16 mouse cellular contexts compared by ENCODE assay signal in the genomic region with DNA sequence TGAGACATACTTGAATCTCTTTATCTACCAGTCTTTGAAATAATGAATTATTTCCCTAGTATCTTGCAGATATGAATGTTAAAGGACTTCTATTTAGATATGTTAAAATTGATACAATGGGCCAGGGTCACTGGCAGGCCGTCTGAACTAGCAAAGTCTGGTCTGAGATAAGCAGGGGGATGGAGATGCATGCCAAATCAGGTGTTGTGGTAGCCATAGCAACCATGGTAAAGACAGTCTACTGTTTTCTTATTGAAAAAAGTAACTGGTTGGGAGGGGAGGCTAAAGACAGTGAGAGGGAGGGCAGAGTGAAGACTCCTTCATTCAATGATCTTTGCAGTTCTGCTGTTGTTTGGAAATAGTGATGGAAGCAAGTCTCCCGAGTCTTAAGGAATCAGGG. TPM values are rescaled to one million over a fixed set of nuclear protein-coding genes. Genes with fewer than 3 reads are reported as not detected.
"Had no signal": no experiment of that assay in that cellular context is flagged by ENCODE, and none has a peak within 500 bp of the region (broad histone marks: within the 10 kb centered on the region; RNA-seq: fewer than 3 reads in every experiment).

No protein-coding gene starts in this region.

- H3K4me1 ChIP-seq: limb, embryonic 13.5 days had no signal

- H3K27me3 ChIP-seq: kidney, embryonic 15.5 days; limb, embryonic 13.5 days; stomach, embryonic 15.5 days had no signal

- H3K9me3 ChIP-seq: kidney, embryonic 15.5 days; limb, embryonic 13.5 days; stomach, embryonic 15.5 days had no signal

- H3K27ac ChIP-seq: kidney, embryonic 15.5 days; limb, embryonic 13.5 days; liver, embryonic 14.5 days; stomach, embryonic 15.5 days had no signal

- H3K4me2 ChIP-seq: kidney, embryonic 15.5 days; limb, embryonic 13.5 days; stomach, embryonic 15.5 days had no signal

- DNase-seq: kidney, adult 2 months; kidney, postnatal 14 days; left cerebral cortex, postnatal 4 days; lung, adult 18-20 months; retina, postnatal 1 day; right cerebral cortex, postnatal 14 days; thymus, adult 2 months; thymus, postnatal 36 days had no signal

- H3K36me3 ChIP-seq: kidney, embryonic 15.5 days; limb, embryonic 13.5 days; stomach, embryonic 15.5 days had no signal

- H3K4me3 ChIP-seq: kidney, embryonic 15.5 days; limb, embryonic 13.5 days; stomach, embryonic 15.5 days had no signal

- H3K9ac ChIP-seq: kidney, embryonic 15.5 days; limb, embryonic 13.5 days; liver, embryonic 14.5 days; stomach, embryonic 15.5 days had no signal

RNA-seq across cellular contexts. Expression of a gene that starts 26.2 kb away (rescaled TPM):
- polyA plus RNA-seq: kidney, adult 2 months; kidney, embryonic 15.5 days; large intestine, adult 2 months; limb, embryonic 13.5 days; liver, adult 2 months; liver, embryonic 14.5 days; lung, embryonic 16.5 days; spleen, adult 2 months; stomach, embryonic 15.5 days had no signal
